16 mouse cellular contexts compared by ENCODE assay signal in genomic region chr8:46742691-46743082, GRCm38 (mm10). TPM values are rescaled to one million over a fixed set of nuclear protein-coding genes. Genes with fewer than 3 reads are reported as not detected.
DNase-seq lines count a peak whose midpoint lies in the region; ATAC-seq and TF ChIP-seq lines count a peak whose summit lies in the region.
"Had no signal": no experiment of that assay in that cellular context is flagged by ENCODE, and none has a peak within 500 bp of the region (broad histone marks: within the 10 kb centered on the region; RNA-seq: fewer than 3 reads in every experiment).

No protein-coding gene starts in this region.

- no peaks in the 10 kb centered on the region for H3K9me3 ChIP-seq in heart, embryonic 15.5 days (replicated peaks)
- no peaks in the 10 kb centered on the region for H3K9me3 ChIP-seq in lung, embryonic 14.5 days (ENCODE audit: low read depth, low read length)
- no peaks in the 10 kb centered on the region for H3K9me3 ChIP-seq in intestine, embryonic 16.5 days (ENCODE audit: control insufficient read depth, low read length)
- H3K9me3 ChIP-seq in stomach, embryonic 15.5 days, result no peaks in the 10 kb centered on the region
- H3K9me3 ChIP-seq: limb, embryonic 12.5 days; midbrain, embryonic 15.5 days; neural tube, embryonic 13.5 days had no signal

- H3K4me3 ChIP-seq in heart, embryonic 15.5 days, result no peak overlapping the region
- no peak overlapping the region for H3K4me3 ChIP-seq in lung, embryonic 14.5 days (ENCODE audit: low read depth, low read length)
- H3K4me3 ChIP-seq in intestine, embryonic 16.5 days (ENCODE audit: low read length), result peak overlapping the region; percentile 7; the same call in 1 of the 2 replicates
- no peak overlapping the region for H3K4me3 ChIP-seq in stomach, embryonic 15.5 days (replicated peaks)

- intact Hi-C loops in heart, postnatal 10 days (cut with DNase I), result loop anchor here (5.0 kb wide), 2 partner anchors 35 to 125 kb away; partner anchors contain the start of genes Casp3 and Primpol

- H3K27me3 ChIP-seq in heart, embryonic 15.5 days, result no peaks in the 10 kb centered on the region
- no peaks in the 10 kb centered on the region for H3K27me3 ChIP-seq in lung, embryonic 14.5 days (ENCODE audit: insufficient read depth, low read length)
- H3K27me3 ChIP-seq in intestine, embryonic 16.5 days (replicated peaks; ENCODE audit: control insufficient read depth, insufficient read depth, low read length), result no peaks in the 10 kb centered on the region
- H3K27me3 ChIP-seq in stomach, embryonic 15.5 days (replicated peaks), result no peaks in the 10 kb centered on the region
- H3K27me3 ChIP-seq: limb, embryonic 12.5 days; midbrain, embryonic 15.5 days; neural tube, embryonic 13.5 days had no signal

- WGBS in heart, embryonic 15.5 days, result 63% methylated on average over 5 of the region's 5 CpGs
- WGBS in lung, embryonic 14.5 days, result 31% methylated on average over 5 of the region's 5 CpGs
- 24% methylated on average over 5 of the region's 5 CpGs for WGBS in intestine, embryonic 16.5 days
- WGBS in stomach, embryonic 15.5 days, result 24% methylated on average over 5 of the region's 5 CpGs

- no peak overlapping the region for H3K27ac ChIP-seq in heart, embryonic 15.5 days
- peak overlapping the region; percentile 42; the same call in 1 of the 2 replicates for H3K27ac ChIP-seq in lung, embryonic 14.5 days (ENCODE audit: low read depth)
- peak overlapping the region; percentile 54 for H3K27ac ChIP-seq in intestine, embryonic 16.5 days (ENCODE audit: low read length)
- no peak overlapping the region for H3K27ac ChIP-seq in stomach, embryonic 15.5 days
- H3K27ac ChIP-seq: limb, embryonic 12.5 days; midbrain, embryonic 15.5 days; neural tube, embryonic 13.5 days had no signal

- no peak for TF ChIP-seq CTCF in lung, embryonic 14.5 days (IDR thresholded peaks at IDR 0.05; ENCODE audit: low read depth)

- no peak overlapping the region for H3K9ac ChIP-seq in heart, embryonic 15.5 days
- no peak overlapping the region for H3K9ac ChIP-seq in lung, embryonic 14.5 days
- H3K9ac ChIP-seq in intestine, embryonic 16.5 days (ENCODE audit: low read depth, low read length), result no peak overlapping the region
- no peak overlapping the region for H3K9ac ChIP-seq in stomach, embryonic 15.5 days
- H3K9ac ChIP-seq: limb, embryonic 12.5 days; midbrain, embryonic 15.5 days had no signal

- no peaks in the 10 kb centered on the region for H3K36me3 ChIP-seq in heart, embryonic 15.5 days
- no peaks in the 10 kb centered on the region for H3K36me3 ChIP-seq in lung, embryonic 14.5 days (ENCODE audit: insufficient read depth)
- H3K36me3 ChIP-seq in intestine, embryonic 16.5 days (ENCODE audit: control insufficient read depth, insufficient read depth, low read length), result no peaks in the 10 kb centered on the region
- H3K36me3 ChIP-seq in stomach, embryonic 15.5 days, result no peaks in the 10 kb centered on the region
- H3K36me3 ChIP-seq: limb, embryonic 12.5 days; midbrain, embryonic 15.5 days; neural tube, embryonic 13.5 days had no signal

- 0 out of 2 replicates have a peak overlapping the region, but pooled peaks have one; percentile 79 for H3K4me2 ChIP-seq in heart, embryonic 15.5 days
- H3K4me2 ChIP-seq in lung, embryonic 14.5 days, result peak overlapping the region; percentile 83
- H3K4me2 ChIP-seq in intestine, embryonic 16.5 days (ENCODE audit: low read depth, low read length), result peak overlapping the region; percentile 77
- peak overlapping the region; percentile 68 for H3K4me2 ChIP-seq in stomach, embryonic 15.5 days

- DNase-seq in heart, postnatal 10 days, result no peak
- no peak for DNase-seq in lung, embryonic 14.5 days
- DNase-seq in lung, postnatal 10 days, result no peak
- no peak for DNase-seq in B cell, adult 2 months
- DNase-seq: cerebellum, adult 8-10 months; embryo, embryonic 11 days; kidney, postnatal 4 days; layer of hippocampus, postnatal 36 days; right cerebral cortex, adult 18-20 months had no signal

- peaks cover 28% of the 10 kb centered on the region for H3K4me1 ChIP-seq in heart, embryonic 15.5 days (replicated peaks)
- H3K4me1 ChIP-seq in lung, embryonic 14.5 days (ENCODE audit: insufficient read depth), result peaks cover 13% of the 10 kb centered on the region; the same call in 1 of the 2 replicates
- H3K4me1 ChIP-seq in intestine, embryonic 16.5 days (ENCODE audit: control insufficient read depth, insufficient read depth, low read length), result peaks cover 30% of the 10 kb centered on the region
- peaks cover 21% of the 10 kb centered on the region; the same call in 1 of the 2 replicates for H3K4me1 ChIP-seq in stomach, embryonic 15.5 days

- no peak for ATAC-seq in heart, embryonic 15.5 days (replicated peaks; ENCODE audit: insufficient number of reproducible peaks, insufficient read depth, low FRiP score, low read depth)
- ATAC-seq in lung, embryonic 14.5 days (ENCODE audit: insufficient read depth), result no peak
- ATAC-seq in intestine, embryonic 16.5 days, result no peak
- ATAC-seq in stomach, embryonic 15.5 days (ENCODE audit: insufficient read depth, low FRiP score, low read depth), result no peak
- ATAC-seq: activated CD4-positive, CD25-positive, alpha-beta regulatory T cell, adult 4 months; midbrain, embryonic 15.5 days had no signal

RNA-seq across cellular contexts. Expression of gene Irf2, which starts 3.2 kb away (rescaled TPM):
- 18.9 and 19.9 TPM in 2 replicates for polyA plus RNA-seq in heart, embryonic 15.5 days (2015; fragmentation: Nextera tagmentation; extraction: Ambion mirVana)
- total RNA-seq in heart, postnatal 10 days (2021), result 10 to 100 TPM; 38.2 to 47.6 TPM
- polyA plus RNA-seq in lung, embryonic 14.5 days (2014; fragmentation: Nextera tagmentation; extraction: Ambion mirVana), result 16.8 and 23.7 TPM in 2 replicates
- polyA plus RNA-seq in intestine, embryonic 16.5 days (2015; fragmentation: Nextera tagmentation; extraction: Ambion mirVana), result 23.4 and 29.0 TPM in 2 replicates
- 31.5 and 34.5 TPM in 2 replicates for polyA plus RNA-seq in stomach, embryonic 15.5 days (2015; fragmentation: Nextera tagmentation; extraction: Ambion mirVana)

Comparison
In these comparisons a context has a peak if more than half of its experiments do, and no peak if none do; other contexts are left out.
1. H3K27ac ChIP-seq: peak in lung, embryonic 14.5 days (single experiment) and intestine, embryonic 16.5 days (single experiment); none in heart, embryonic 15.5 days (single experiment) and stomach, embryonic 15.5 days (single experiment).
2. Peak in every context shown above with its lines, with median percentiles within 50 percentile points of each other: H3K4me2 ChIP-seq.